Mouse (Mus musculus) lung, embryonic 15.5 days (tissue): ENCODE results near the gene Olfr98. TPM values are rescaled to one million over a fixed set of nuclear protein-coding genes. Genes with fewer than 3 reads are reported as not detected.

Source experiments
- ATAC-seq: fragments of 200-750 bp; cut with Nextera tagmentation; 2 replicates; pipeline ENCODE4 v1.8.0; 2017; ENCODE audit warnings: moderate number of reproducible peaks, borderline replicate concordance; ENCODE audit not compliant: low FRiP score, low TSS enrichment; ENCODE audit errors: extremely low read depth
- H3K27ac ChIP-seq: fragments of 300-500 bp; sonication (generic); 2 replicates; pipeline ENCODE4 v1.5.1; 2015; ENCODE audit warnings: moderate library complexity, mild to moderate bottlenecking, inconsistent platforms
- H3K27me3 ChIP-seq: fragments of 300-500 bp; sonication (generic); 2 replicates; pipeline ENCODE4 v1.6.1; 2015; ENCODE audit warnings: inconsistent platforms
- H3K36me3 ChIP-seq: fragments of 300-500 bp; sonication (generic); 2 replicates; pipeline ENCODE4 v1.6.1; 2015; ENCODE audit warnings: inconsistent platforms
- H3K4me1 ChIP-seq: fragments of 300-500 bp; sonication (generic); 2 replicates; pipeline ENCODE4 v1.6.1; 2015; ENCODE audit warnings: inconsistent platforms
- H3K4me2 ChIP-seq: fragments of 300-500 bp; sonication (generic); 2 replicates; pipeline ENCODE4 v1.6.1; 2015; ENCODE audit warnings: inconsistent platforms, mild to moderate bottlenecking, moderate library complexity
- H3K4me3 ChIP-seq: fragments of 300-500 bp; sonication (generic); 2 replicates; pipeline ENCODE4 v1.5.1; 2015; ENCODE audit warnings: mild to moderate bottlenecking, inconsistent platforms
- H3K9ac ChIP-seq: fragments of 300-500 bp; sonication (generic); 2 replicates; pipeline ENCODE4 v1.6.1; 2015; ENCODE audit warnings: inconsistent platforms
- H3K9me3 ChIP-seq: fragments of 300-500 bp; sonication (generic); 2 replicates; pipeline ENCODE4 v1.6.1; 2016; ENCODE audit warnings: inconsistent platforms
- WGBS: fragments of 180-500 bp; shearing (Covaris S2); methylation state at CpG from one replicate; pipeline ENCODE4 v1.1.7; 2015; 5-methylcytosine and 5-hydroxymethylcytosine counted together
- polyA plus RNA-seq: library from polyadenylated mRNA; unstranded; fragments of >200 nt; fragmentation: Nextera tagmentation; extraction: Ambion mirVana; gene quantifications from 2 replicates; pipeline ENCODE4 v1.2.1, GENCODE M21; 2015

Gene Olfr98
- not detected in 2 replicates for polyA plus RNA-seq

GRCm38 (mm10) chr17:37263626-37264025 lies at the start of gene Olfr98:
Olfr98 (minus strand) TSS chr17:37263749.
- Histone ChIP-seq H3K4me2 (no peak within 1 kb of the TSS), H3K9me3 (no peaks in the 10 kb centered on the region), H3K4me1 (no peaks in the 10 kb centered on the region), H3K36me3 (no peaks in the 10 kb centered on the region), H3K4me3 (no peak within 1 kb of the TSS), H3K27ac (no peak within 1 kb of the TSS), H3K27me3 (no peaks in the 10 kb centered on the region), H3K9ac (no peak within 1 kb of the TSS)
- ATAC-seq = no peak
- WGBS = 71% methylated on average over 1 of the region's 1 CpGs

- H3K4me1 ChIP-seq = no peaks in the 10 kb centered on the region
- no peak overlapping the region for H3K9ac ChIP-seq
- no peak overlapping the region for H3K4me3 ChIP-seq
- ATAC-seq = no peak
- H3K9me3 ChIP-seq = no peaks in the 10 kb centered on the region
- H3K27ac ChIP-seq = no peak overlapping the region
- H3K4me2 ChIP-seq = no peak overlapping the region
- no peaks in the 10 kb centered on the region for H3K36me3 ChIP-seq
- H3K27me3 ChIP-seq = no peaks in the 10 kb centered on the region
- WGBS = 24% methylated on average over 2 of the region's 2 CpGs
Observed at GRCm38 (mm10) chr17:37310146-37310699, 46.7 kb upstream of the Olfr98 start.

GRCm38 (mm10) chr17:37308483-37308882 lies 44.9 kb upstream of the Olfr98 start:
- no peaks in the 10 kb centered on the region for H3K36me3 ChIP-seq
- no peaks in the 10 kb centered on the region for H3K4me1 ChIP-seq
- 38% methylated on average over 4 of the region's 4 CpGs for WGBS
- H3K4me3 ChIP-seq = no peak overlapping the region
- no peaks in the 10 kb centered on the region for H3K9me3 ChIP-seq
- ATAC-seq = no peak
- no peaks in the 10 kb centered on the region for H3K27me3 ChIP-seq
- no peak overlapping the region for H3K9ac ChIP-seq
- no peak overlapping the region for H3K27ac ChIP-seq
- no peak overlapping the region for H3K4me2 ChIP-seq

- H3K36me3 ChIP-seq = no peaks in the 10 kb centered on the region
- H3K4me3 ChIP-seq = no peak within 1 kb of the TSS
- no peaks in the 10 kb centered on the region for H3K27me3 ChIP-seq
- H3K9me3 ChIP-seq = no peaks in the 10 kb centered on the region
- no peak for ATAC-seq
- 78% methylated on average over 4 of the region's 4 CpGs for WGBS
- no peak within 1 kb of the TSS for H3K4me2 ChIP-seq
- H3K4me1 ChIP-seq = no peaks in the 10 kb centered on the region
- no peak within 1 kb of the TSS for H3K27ac ChIP-seq
- H3K9ac ChIP-seq = no peak within 1 kb of the TSS
Observed at GRCm38 (mm10) chr17:37304213-37304612, 40.7 kb upstream of the Olfr98 start, which contains the start of gene Olfr101. Olfr101 (minus strand) TSS chr17:37304313.

- H3K4me2 ChIP-seq = no peak within 1 kb of the TSS
- no peak for ATAC-seq
- no peak within 1 kb of the TSS for H3K27ac ChIP-seq
- no peak within 1 kb of the TSS for H3K4me3 ChIP-seq
- no peaks in the 10 kb centered on the region for H3K27me3 ChIP-seq
- no peaks in the 10 kb centered on the region for H3K36me3 ChIP-seq
- H3K9ac ChIP-seq = no peak within 1 kb of the TSS
- no peaks in the 10 kb centered on the region for H3K9me3 ChIP-seq
- no peaks in the 10 kb centered on the region for H3K4me1 ChIP-seq
- 67% methylated on average over 1 of the region's 1 CpGs for WGBS
Observed at GRCm38 (mm10) chr17:37283360-37283759, 19.8 kb upstream of the Olfr98 start, which contains the start of gene Olfr99. Olfr99 (minus strand) TSS chr17:37283460.

- Histone ChIP-seq H3K36me3 (no peaks in the 10 kb centered on the region), H3K4me2 (no peak overlapping the region), H3K9ac (no peak overlapping the region), H3K27ac (no peak overlapping the region), H3K27me3 (no peaks in the 10 kb centered on the region), H3K4me3 (no peak overlapping the region), H3K4me1 (no peaks in the 10 kb centered on the region), H3K9me3 (no peaks in the 10 kb centered on the region)
- ATAC-seq = no peak
- 66% methylated on average over 1 of the region's 1 CpGs for WGBS
Observed at GRCm38 (mm10) chr17:37280331-37280730, 16.8 kb upstream of the Olfr98 start.

- no peak for ATAC-seq
- Histone ChIP-seq H3K9me3 (no peaks in the 10 kb centered on the region), H3K4me2 (no peak overlapping the region), H3K27me3 (no peaks in the 10 kb centered on the region), H3K4me1 (no peaks in the 10 kb centered on the region), H3K27ac (no peak overlapping the region), H3K4me3 (no peak overlapping the region), H3K36me3 (no peaks in the 10 kb centered on the region), H3K9ac (no peak overlapping the region)
Observed at GRCm38 (mm10) chr17:37276573-37276972, 13.0 kb upstream of the Olfr98 start.

GRCm38 (mm10) chr17:37275626-37276248 lies 12.2 kb upstream of the Olfr98 start:
- H3K4me1 ChIP-seq = no peaks in the 10 kb centered on the region
- no peak overlapping the region for H3K4me2 ChIP-seq
- ATAC-seq = no peak
- H3K4me3 ChIP-seq = no peak overlapping the region
- no peak overlapping the region for H3K9ac ChIP-seq
- H3K36me3 ChIP-seq = no peaks in the 10 kb centered on the region
- H3K9me3 ChIP-seq = no peaks in the 10 kb centered on the region
- no peak overlapping the region for H3K27ac ChIP-seq
- 73% methylated on average over 2 of the region's 2 CpGs for WGBS
- H3K27me3 ChIP-seq = no peaks in the 10 kb centered on the region

- no peaks in the 10 kb centered on the region for H3K36me3 ChIP-seq
- WGBS = 53% methylated on average over 8 of the region's 8 CpGs
- H3K9me3 ChIP-seq = no peaks in the 10 kb centered on the region
- no peaks in the 10 kb centered on the region for H3K27me3 ChIP-seq
- ATAC-seq = peak; percentile 43; the same call in 1 of the 2 replicates
- H3K9ac ChIP-seq = no peak overlapping the region
- peak overlapping the region; percentile 95 for H3K4me2 ChIP-seq
- no peaks in the 10 kb centered on the region for H3K4me1 ChIP-seq
- H3K4me3 ChIP-seq = peak overlapping the region; percentile 53
- no peak overlapping the region for H3K27ac ChIP-seq
Observed at GRCm38 (mm10) chr17:37270702-37271092, 7.1 kb upstream of the Olfr98 start.

GRCm38 (mm10) chr17:37270058-37270701 lies 6.6 kb upstream of the Olfr98 start, which contains the start of gene H2-M3:
H2-M3 (plus strand) TSS chr17:37270220.
- Histone ChIP-seq H3K36me3 (no peaks in the 10 kb centered on the region), H3K4me1 (no peaks in the 10 kb centered on the region)

GRCm38 (mm10) chr17:37250544-37250943 lies 13.0 kb downstream of the Olfr98 start:
- Histone ChIP-seq H3K9me3 (no peaks in the 10 kb centered on the region), H3K4me1 (no peaks in the 10 kb centered on the region), H3K27ac (no peak overlapping the region), H3K4me2 (no peak overlapping the region), H3K9ac (no peak overlapping the region), H3K36me3 (no peaks in the 10 kb centered on the region), H3K27me3 (no peaks in the 10 kb centered on the region), H3K4me3 (no peak overlapping the region)
- ATAC-seq = no peak
- 9% methylated on average over 1 of the region's 1 CpGs for WGBS

More at GRCm38 (mm10) chr17:37270058-37270701, 6.6 kb upstream of the Olfr98 start, which contains the start of gene H2-M3:
- peak within 1 kb of the TSS; percentile 95 for H3K4me2 ChIP-seq
- 1% methylated on average over 26 of the region's 26 CpGs for WGBS
- H3K4me3 ChIP-seq = peak within 1 kb of the TSS; percentile 53
- no peaks in the 10 kb centered on the region for H3K9me3 ChIP-seq
- peak; percentile 93 for ATAC-seq
- H3K9ac ChIP-seq = no peak within 1 kb of the TSS
- no peak within 1 kb of the TSS for H3K27ac ChIP-seq
- no peaks in the 10 kb centered on the region for H3K27me3 ChIP-seq

GRCm38 (mm10) chr17:37249460-37249859 lies 14.1 kb downstream of the Olfr98 start:
- no peak overlapping the region for H3K4me3 ChIP-seq
- H3K27ac ChIP-seq = no peak overlapping the region
- H3K27me3 ChIP-seq = no peaks in the 10 kb centered on the region
- H3K9ac ChIP-seq = no peak overlapping the region
- H3K9me3 ChIP-seq = no peaks in the 10 kb centered on the region
- H3K36me3 ChIP-seq = no peaks in the 10 kb centered on the region
- ATAC-seq = no peak
- H3K4me1 ChIP-seq = no peaks in the 10 kb centered on the region
- H3K4me2 ChIP-seq = no peak overlapping the region
